Mouse (Mus musculus) spleen, adult 2 months (tissue): ENCODE data around the gene Mmp11. TPM values are rescaled to one million over a fixed set of nuclear protein-coding genes. Genes with fewer than 3 reads are reported as not detected.

Experiments
- DNase-seq, 2 experiments: peaks; one replicate each; pipeline versions ENCODE4 v3.0.0 to v3.0.0-alpha.2; 2012 to 2021; ENCODE audit warnings: low spot score in 2 of 2, low read depth in 1 of 2
- H3K27ac ChIP-seq: fragments of 200-500 bp; 2 replicates; pipeline ENCODE4 v1.5.1; 2012; ENCODE audit warnings: low read length, inconsistent platforms; ENCODE audit not compliant: insufficient read depth
- H3K27me3 ChIP-seq: fragments of 200-500 bp; 2 replicates; pipeline ENCODE4 v1.6.1; 2012; ENCODE audit warnings: mild to moderate bottlenecking, moderate library complexity, low read length, inconsistent platforms; ENCODE audit not compliant: control insufficient read depth, insufficient read depth
- H3K36me3 ChIP-seq: fragments of 200-500 bp; 2 replicates; pipeline ENCODE4 v1.6.1; 2012; ENCODE audit warnings: mild to moderate bottlenecking, low read length, inconsistent platforms; ENCODE audit not compliant: control insufficient read depth, insufficient read depth
- H3K4me1 ChIP-seq: fragments of 200-500 bp; 2 replicates; pipeline ENCODE4 v1.6.1; 2011; ENCODE audit warnings: inconsistent platforms; ENCODE audit not compliant: control insufficient read depth, insufficient read depth, insufficient read length
- H3K4me3 ChIP-seq: fragments of 200-500 bp; 2 replicates; pipeline ENCODE4 v1.5.1; 2011; ENCODE audit warnings: mild to moderate bottlenecking, inconsistent platforms; ENCODE audit not compliant: insufficient read depth, insufficient read length; ENCODE audit errors: extremely low read depth
- CTCF ChIP-seq: fragments of 200-500 bp; IDR thresholded peaks from 2 replicates; pipeline ENCODE4 v1.5.1; 2011; ENCODE audit warnings: mild to moderate bottlenecking, inconsistent platforms; ENCODE audit not compliant: insufficient read depth, insufficient read length, insufficient replicate concordance; ENCODE audit errors: extremely low read depth
- POLR2A ChIP-seq: fragments of 200-500 bp; IDR thresholded peaks from 2 replicates; pipeline ENCODE4 v1.6.1; 2011; ENCODE audit warnings: low read depth, low read length, inconsistent platforms
- WGBS: fragments of 180-500 bp; shearing (Covaris S2); methylation state at CpG from one replicate; pipeline ENCODE4 v1.1.7; 2018; 5-methylcytosine and 5-hydroxymethylcytosine counted together
- polyA plus RNA-seq: library from polyadenylated mRNA; depleted of rRNA; stranded (reverse); fragments of >200 nt; gene quantifications from 2 replicates; pipeline ENCODE4 v1.2.3, GENCODE M21; 2012; rRNA removed

The Mmp11 gene
- 7.9 and 11.7 TPM in 2 replicates for polyA plus RNA-seq

DNA sequence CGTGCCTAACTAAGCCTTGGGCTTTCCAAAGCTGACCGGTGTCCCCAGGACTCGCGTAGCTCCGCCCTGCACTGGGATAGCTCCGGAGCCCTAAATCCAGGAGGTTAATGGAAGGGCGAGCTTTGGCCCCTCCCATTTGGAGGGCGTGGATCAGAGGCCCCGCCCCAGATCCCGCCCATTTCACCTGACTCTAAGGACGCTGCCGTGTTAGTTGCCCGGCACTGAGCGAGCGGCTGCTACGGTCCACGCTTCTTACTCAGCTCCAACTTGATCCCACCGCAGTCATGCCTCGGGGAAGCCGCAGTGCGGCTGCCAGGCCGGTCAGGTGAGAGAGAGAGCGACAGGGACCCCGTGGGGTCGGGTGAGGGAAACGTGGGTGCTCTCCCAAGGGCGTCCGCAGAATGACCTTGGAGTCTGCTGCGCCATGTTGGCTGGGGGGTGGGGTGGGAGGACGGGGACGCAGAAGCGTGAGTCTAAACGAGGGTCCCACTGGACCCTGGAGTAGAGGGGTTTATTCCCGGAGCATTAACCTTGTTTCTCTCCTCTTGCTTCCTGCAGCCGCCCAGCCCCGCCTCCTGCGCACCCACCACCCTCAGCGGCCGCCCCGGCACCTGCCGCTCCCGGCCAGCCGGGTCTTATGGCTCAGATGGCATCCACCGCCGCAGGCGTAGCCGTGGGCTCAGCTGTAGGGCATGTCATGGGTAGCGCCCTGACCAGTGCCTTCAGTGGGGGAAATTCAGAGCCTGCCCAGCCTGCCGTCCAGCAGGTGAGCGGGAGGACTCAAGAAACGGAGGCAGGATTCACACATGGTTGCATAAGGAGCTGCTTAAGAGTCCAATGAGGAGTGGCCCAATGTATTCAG lies at the start of gene Mmp11:
TSS of gene Mmp11 (minus strand) at position 817 of the 862 bp plus-strand sequence.
- Histone ChIP-seq H3K36me3 (no peaks in the 10 kb centered on the region), H3K27me3 (no peaks in the 10 kb centered on the region), H3K4me1 (peaks cover 23% of the 10 kb centered on the region), H3K27ac (peak within 1 kb of the TSS; percentile 55), H3K4me3 (peak within 1 kb of the TSS; percentile 75)
- DNase-seq, result peak; percentile 55 to 56
- 5% methylated on average over 51 of the region's 51 CpGs for WGBS
- TF ChIP-seq POLR2A, result peak; percentile 61
- TF ChIP-seq CTCF, result no peak

DNA sequence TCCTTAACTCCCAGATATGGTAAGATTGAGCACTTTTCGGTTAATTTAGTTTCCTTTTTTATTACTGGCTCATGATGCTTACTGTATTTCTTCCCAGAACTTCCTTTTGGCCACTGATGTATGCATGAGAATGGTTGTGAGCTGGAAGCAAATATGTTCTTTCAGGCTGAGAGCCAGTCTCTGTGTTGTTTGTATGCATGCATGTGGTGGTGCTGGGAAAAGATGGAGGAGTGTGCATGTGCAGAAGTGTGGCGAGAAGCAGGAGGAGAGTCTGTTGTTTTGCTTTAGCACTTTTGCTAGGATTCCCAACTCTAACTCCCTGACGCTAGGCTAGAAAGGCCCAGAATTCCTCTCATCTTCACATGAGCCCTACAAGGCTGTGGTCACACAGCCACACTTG lies 43.1 kb upstream of the Mmp11 start:
- Histone ChIP-seq H3K27ac (no peak overlapping the region), H3K4me1 (peaks cover 7% of the 10 kb centered on the region), H3K4me3 (no peak overlapping the region), H3K27me3 (no peaks in the 10 kb centered on the region), H3K36me3 (no peaks in the 10 kb centered on the region)
- no peak for DNase-seq
- TF ChIP-seq POLR2A, result no peak
- WGBS, result 86% methylated on average over 3 of the region's 3 CpGs

DNA sequence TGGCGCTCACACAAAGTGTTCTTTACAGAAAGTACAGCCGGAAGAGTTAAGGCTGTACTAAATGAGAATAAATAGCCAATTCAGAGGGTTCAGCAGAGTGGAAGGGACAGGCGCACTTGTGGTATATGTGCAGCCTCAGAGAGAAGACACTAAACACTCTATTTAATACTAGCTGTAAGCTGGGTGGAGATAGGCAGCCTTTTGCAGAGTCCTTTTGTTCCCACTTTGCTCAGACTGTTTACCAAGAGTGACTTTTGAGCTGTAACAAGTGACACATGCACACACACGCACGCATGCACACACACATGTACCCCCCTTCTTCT lies 42.5 kb upstream of the Mmp11 start:
- H3K36me3 ChIP-seq, result no peaks in the 10 kb centered on the region
- H3K4me3 ChIP-seq, result no peak overlapping the region
- H3K27me3 ChIP-seq, result no peaks in the 10 kb centered on the region
- no peak overlapping the region for H3K27ac ChIP-seq
- TF ChIP-seq CTCF (no peak), POLR2A (no peak)
- WGBS, result 73% methylated on average over 5 of the region's 5 CpGs
- peaks cover 7% of the 10 kb centered on the region for H3K4me1 ChIP-seq
- DNase-seq, result no peak

DNA sequence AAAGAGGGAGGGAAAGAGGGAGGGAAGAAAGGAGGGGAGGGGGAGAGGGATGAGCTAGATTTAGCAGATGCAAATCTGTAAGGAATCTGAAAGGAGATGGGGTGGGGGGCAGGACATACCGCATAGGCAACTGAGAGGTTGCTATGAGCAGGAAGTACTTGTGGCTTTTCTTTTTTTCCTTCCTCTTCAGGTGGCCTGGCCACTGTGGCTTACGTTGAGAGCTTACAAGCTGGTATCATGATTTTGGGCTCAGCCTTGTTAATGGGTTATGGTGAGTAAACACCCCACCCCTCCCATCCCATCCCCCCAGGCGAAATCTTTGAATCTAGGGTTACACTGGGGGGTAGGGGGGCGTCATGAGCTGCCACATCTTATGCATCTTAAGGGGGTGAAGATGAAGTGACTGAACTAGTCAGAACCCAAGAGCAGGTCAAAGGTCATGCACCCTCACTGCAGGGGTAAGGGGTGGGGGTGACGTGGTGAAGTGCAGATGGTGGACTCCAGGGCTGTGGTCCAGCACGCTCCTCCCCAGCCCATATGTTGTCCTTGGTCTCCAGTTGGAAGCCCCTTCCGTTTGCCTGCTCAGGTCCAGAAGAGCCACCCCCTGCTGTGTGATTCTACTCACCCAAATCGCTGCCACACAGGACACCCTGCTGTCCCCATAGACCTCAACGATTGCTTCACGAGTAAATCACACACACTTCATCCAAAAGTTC lies 42.0 kb upstream of the Mmp11 start:
- Histone ChIP-seq H3K36me3 (no peaks in the 10 kb centered on the region), H3K27ac (no peak overlapping the region)
- DNase-seq, result peak in 1 of 2 experiments; percentile 9

DNA sequence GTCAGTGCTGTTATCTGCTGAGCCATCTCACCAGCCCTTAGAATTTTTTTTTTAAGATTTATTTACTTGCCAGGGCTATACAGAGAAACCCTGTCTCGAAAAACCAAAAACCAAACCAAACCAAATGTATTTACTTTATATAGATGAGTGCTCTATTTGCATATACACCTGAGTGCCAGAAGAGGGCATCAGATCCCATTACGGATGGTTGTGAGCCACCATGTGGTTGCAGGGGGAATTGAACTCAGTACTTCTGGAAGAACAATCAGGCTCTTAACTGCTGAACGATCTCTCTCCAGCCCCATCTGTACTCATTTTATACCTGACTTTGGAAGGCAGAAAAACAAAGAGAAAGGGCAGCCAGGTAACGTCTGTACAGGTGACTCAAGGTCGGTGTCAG lies 38.9 kb upstream of the Mmp11 start:
- no peaks in the 10 kb centered on the region for H3K36me3 ChIP-seq
- WGBS, result 65% methylated on average over 5 of the region's 5 CpGs
- H3K4me1 ChIP-seq, result peaks cover 7% of the 10 kb centered on the region
- no peak for TF ChIP-seq POLR2A
- TF ChIP-seq CTCF, result no peak; the same call in 1 of the 2 replicates
- no peak overlapping the region for H3K4me3 ChIP-seq
- no peaks in the 10 kb centered on the region for H3K27me3 ChIP-seq
- DNase-seq, result peak in 1 of 2 experiments; percentile 14
- H3K27ac ChIP-seq, result no peak overlapping the region

More for the DNA sequence above, 42.0 kb upstream of the Mmp11 start:
- TF ChIP-seq CTCF (no peak), POLR2A (no peak)
- no peak overlapping the region for H3K4me3 ChIP-seq
- 16% methylated on average over 10 of the region's 10 CpGs for WGBS
- H3K27me3 ChIP-seq, result no peaks in the 10 kb centered on the region
- H3K4me1 ChIP-seq, result peaks cover 7% of the 10 kb centered on the region

DNA sequence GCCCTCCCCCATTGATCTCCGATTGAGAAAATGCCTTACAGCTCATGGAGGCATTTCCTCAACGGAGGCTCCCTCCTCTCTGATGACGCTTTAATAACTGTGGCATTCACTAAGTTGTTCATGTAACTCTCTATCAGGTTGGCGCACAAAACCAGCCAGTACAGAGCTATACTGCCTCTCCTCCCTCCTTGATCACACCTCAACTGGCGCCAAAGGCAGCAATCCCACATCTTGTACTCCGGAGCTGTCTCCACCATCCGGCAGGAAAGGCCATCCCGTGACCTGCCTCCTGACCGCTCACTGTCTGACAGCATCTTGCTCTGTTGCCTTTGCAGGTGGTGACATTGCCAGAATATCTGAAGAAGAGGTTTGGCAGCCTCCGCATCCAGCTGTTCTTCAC lies 37.5 kb upstream of the Mmp11 start:
- H3K4me3 ChIP-seq, result no peak overlapping the region
- no peak overlapping the region for H3K27ac ChIP-seq
- no peak for DNase-seq
- H3K27me3 ChIP-seq, result no peaks in the 10 kb centered on the region
- H3K4me1 ChIP-seq, result peaks cover 7% of the 10 kb centered on the region
- no peaks in the 10 kb centered on the region for H3K36me3 ChIP-seq
- WGBS, result 93% methylated on average over 10 of the region's 10 CpGs
- TF ChIP-seq CTCF (no peak), POLR2A (no peak)

DNA sequence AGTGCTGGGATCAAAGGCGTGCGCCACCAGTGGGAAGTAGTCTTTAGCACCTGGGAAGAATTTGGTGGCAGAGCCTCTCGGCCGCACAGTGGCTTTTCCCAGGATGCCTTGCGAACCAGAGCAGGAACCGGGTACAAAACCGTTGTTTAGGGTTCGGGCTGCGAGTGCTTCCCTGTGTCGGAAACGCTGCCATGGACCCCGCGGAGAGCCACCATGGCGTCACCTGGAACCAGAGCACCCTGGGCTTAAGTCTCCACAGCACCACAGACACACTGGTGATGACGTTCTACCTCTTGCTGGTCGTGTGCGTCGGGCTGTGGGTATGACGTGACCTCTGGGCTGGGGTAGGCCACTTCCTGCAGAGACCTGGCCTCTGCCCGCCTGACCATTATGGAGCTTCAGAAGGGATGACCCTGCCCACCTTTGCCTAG lies 18.1 kb upstream of the Mmp11 start, which contains the start of gene Gm5134:
TSS of gene Gm5134 (plus strand) at position 134 of the 431 bp plus-strand sequence.
- 26% methylated on average over 20 of the region's 20 CpGs for WGBS
- Histone ChIP-seq H3K27me3 (no peaks in the 10 kb centered on the region), H3K4me3 (peak within 1 kb of the TSS; percentile 58), H3K36me3 (no peaks in the 10 kb centered on the region), H3K27ac (no peak within 1 kb of the TSS), H3K4me1 (peaks cover 3% of the 10 kb centered on the region; the same call in 1 of the 2 replicates)
- peak in 1 of 2 experiments; percentile 16 for DNase-seq
- TF ChIP-seq POLR2A, result no peak
- no peak for TF ChIP-seq CTCF
